Mouse (Mus musculus): Measurements from ENCODE around the gene Gfpt2.

The Gfpt2 gene

DNA sequence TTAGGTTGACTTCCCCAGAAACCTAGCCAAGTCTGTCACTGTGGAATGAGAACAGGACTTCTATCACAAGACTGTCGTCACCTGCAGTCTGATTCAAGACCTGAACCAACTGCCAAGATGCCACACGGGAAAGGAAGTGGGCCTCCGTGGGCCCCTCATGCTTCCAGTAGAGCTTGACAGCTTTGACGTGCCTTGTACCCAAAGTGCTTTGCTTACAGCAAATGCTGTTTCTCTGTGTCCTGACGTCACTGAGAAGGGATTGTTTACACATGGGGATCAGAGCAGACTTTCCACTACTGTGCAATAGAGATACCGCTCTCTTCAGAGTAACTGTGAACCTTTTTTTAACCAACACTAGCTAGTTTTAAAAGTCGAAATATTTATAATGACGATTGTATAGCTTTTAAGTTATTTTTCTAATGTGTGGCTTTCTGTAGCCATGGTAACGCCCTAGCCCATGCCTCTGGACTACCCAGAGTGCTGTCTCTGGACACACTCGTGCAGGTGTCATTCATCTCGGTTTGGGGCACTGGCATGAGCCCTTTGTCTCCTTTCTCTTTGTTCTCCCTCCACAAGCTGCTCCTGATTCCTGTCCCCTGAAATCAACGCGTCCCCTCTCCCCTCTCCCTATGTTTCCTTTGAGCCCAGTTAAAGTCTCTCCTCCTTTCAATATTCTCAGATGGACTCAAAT lies 43.9 kb downstream of the Gfpt2 start:
- in situ Hi-C loops (cut with MboI, MseI), result loop anchor here (10.0 kb wide), 1 partner anchor 537 kb away; the partner anchor contains the start of gene Hnrnph1

DNA sequence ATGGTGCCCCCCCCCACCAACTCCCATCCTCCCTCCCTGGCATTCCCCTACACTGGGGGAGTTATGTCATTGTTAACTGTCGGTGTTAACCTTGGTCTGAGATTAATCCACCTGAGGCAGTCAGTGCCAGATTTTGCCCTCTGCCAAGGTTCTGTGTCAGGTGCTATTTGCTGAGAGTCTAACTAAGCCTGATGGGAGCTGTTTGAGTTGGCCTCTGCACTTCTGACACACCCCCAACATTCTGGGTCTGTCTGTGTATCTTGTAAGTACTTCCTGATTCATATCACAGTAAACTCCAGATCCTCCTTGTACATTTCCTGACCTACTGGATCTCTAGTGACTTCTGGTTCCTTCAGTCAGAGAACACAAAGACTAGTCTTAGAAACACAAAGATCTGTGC lies 46.7 kb downstream of the Gfpt2 start:
- in situ Hi-C loops (cut with MboI, MseI), result loop anchor here (10.0 kb wide), 2 partner anchors 106 to 186 kb away; no protein-coding TSS in a partner anchor

GRCm38 (mm10) chr11:49841886-49842285 lies 47.9 kb downstream of the Gfpt2 start:
- in situ Hi-C loops (cut with MboI, MseI), result loop anchor here (10.0 kb wide), 2 partner anchors 107 to 187 kb away; no protein-coding TSS in a partner anchor

- in situ Hi-C loops (cut with MboI, MseI), result loop anchor here (10.0 kb wide), 2 partner anchors 108 to 188 kb away; no protein-coding TSS in a partner anchor
Measured at GRCm38 (mm10) chr11:49842718-49843117, 48.7 kb downstream of the Gfpt2 start.

- in situ Hi-C loops (cut with MboI, MseI), result loop anchor here (10.0 kb wide), 2 partner anchors 110 to 190 kb away; no protein-coding TSS in a partner anchor
Measured at GRCm38 (mm10) chr11:49844311-49844710, 50.3 kb downstream of the Gfpt2 start.

GRCm38 (mm10) chr11:49844969-49845368 lies 51.0 kb downstream of the Gfpt2 start:
- in situ Hi-C loops (cut with MboI, MseI), result loop anchor here (10.0 kb wide), 2 partner anchors 110 to 190 kb away; no protein-coding TSS in a partner anchor

DNA sequence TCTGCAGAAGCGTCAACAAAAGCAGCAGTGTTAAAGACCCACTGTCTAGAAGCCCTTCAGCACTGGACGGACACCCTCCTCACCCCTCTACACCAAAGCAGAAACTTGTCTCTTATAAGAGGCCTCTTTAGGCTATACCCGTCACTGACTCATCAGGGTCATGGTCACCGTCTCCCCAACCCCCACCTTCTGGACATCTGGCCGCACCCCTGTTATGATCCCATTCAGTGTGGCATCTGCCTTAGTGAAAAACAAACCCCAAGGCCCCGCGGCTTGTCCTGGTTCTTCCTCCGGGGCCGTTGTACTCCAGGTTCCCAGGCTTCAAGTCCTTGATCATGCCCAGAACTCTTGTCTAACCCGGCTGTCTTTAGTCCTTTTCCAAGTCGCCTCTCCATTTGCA lies 52.0 kb downstream of the Gfpt2 start:
- in situ Hi-C loops (cut with MboI, MseI), result loop anchor here (10.0 kb wide), 2 partner anchors 111 to 191 kb away; no protein-coding TSS in a partner anchor

DNA sequence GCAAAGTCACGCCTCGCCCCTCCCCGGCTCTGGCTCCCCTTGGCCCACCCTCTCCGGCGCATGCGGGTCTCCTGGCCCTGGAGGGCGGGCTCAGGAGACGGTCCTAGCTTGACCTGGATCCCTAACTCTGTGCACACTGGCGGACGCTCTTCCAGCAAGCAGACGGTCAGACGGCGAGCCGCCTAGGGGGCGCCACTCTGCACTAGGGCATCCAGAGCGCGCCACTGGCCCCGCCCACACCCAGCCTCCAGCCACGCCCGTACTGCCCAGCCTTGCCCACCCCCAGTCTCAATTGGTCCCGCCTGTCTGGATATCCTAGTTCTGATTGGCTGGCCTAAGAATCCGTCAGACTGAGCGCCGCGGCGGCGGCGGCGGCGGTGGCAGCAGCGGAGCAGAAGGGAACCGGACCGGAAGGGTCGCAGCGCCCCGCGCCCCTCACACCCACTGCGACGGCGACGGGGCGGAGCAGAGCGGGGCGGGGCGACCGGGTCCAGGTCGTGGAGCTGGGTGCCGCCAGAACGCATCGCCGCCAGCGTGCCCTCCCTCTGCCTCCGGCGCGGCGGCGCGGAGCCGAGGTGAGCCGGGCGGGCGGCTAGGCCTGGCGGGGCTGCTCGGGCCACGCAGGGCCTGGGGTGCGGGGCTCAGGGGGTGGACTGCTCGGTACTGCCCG lies 52.6 kb downstream of the Gfpt2 start, which contains the start of gene Mapk9:
Gene Mapk9, plus strand, starts transcription at position 351 of the 670 bp plus-strand sequence.
- in situ Hi-C loops (cut with MboI, MseI), result loop anchor here (10.0 kb wide), 2 partner anchors 112 to 192 kb away; no protein-coding TSS in a partner anchor

DNA sequence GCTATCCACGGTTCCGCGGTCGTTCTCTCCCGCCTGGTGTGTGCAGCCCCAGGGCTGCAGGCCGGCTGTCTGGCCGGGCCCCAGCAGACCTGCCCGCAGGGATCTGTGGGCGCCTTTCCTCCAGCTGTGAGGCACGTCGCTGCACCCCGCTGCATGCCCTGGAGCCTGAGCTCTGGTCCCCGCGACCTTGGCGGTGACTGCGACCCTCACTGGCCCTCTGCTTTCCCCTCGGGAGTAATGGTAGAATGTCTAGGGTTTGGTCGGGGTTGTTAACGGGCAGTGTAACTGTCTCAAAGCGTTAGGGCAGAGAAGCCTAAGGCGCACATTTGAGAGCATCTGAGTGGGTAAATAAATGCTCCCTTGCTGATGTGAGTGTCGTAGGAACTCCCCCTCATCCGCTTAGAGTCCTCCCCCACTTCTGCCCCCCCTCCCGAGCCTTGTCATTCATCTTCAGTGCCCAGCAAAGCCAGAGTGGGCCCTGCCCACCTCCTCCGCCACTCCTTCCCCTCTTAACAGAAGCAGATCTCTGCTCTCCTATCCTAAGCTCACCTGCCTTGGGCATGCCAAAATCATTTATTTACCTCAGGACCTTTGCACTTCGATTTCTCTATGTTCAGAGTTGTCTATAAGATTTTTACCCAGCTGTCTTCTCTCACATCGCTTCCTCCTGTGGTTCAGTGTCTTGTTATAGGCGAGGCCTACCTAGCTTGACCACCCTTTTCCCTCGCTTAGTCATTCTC lies 53.3 kb downstream of the Gfpt2 start:
- in situ Hi-C loops (cut with MboI, MseI), result loop anchor here (10.0 kb wide), 2 partner anchors 112 to 192 kb away; no protein-coding TSS in a partner anchor

GRCm38 (mm10) chr11:49847811-49848078 lies 53.8 kb downstream of the Gfpt2 start:
- in situ Hi-C loops (cut with MboI, MseI), result loop anchor here (10.0 kb wide), 2 partner anchors 113 to 193 kb away; no protein-coding TSS in a partner anchor

GRCm38 (mm10) chr11:49848080-49848815 lies 54.3 kb downstream of the Gfpt2 start:
- in situ Hi-C loops (cut with MboI, MseI), result loop anchor here (10.0 kb wide), 2 partner anchors 113 to 193 kb away; no protein-coding TSS in a partner anchor

DNA sequence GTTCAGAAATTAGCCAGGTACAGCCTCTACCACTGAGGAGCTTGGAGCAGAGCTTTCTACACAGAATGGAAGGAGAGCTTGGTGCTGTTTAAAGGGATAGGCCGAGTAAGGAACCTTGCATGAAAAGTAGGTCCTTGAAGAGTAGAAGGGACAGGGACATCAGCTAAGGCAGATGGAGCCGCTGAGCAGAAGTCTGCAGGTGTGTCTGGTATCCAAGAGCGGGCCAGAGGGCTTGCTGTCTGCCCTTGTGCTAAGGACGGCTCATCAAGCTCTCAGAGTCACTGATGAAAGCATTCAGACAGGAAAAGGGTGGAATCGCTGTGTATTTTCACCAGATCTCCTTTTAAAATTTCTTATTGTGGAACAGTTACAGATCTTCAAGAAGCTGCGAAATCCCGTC lies 56.4 kb downstream of the Gfpt2 start:
- in situ Hi-C loops (cut with MboI, MseI), result no loop called here

GRCm38 (mm10) chr11:49855144-49855543 lies 61.2 kb downstream of the Gfpt2 start:
- in situ Hi-C loops (cut with MboI, MseI), result no loop called here

DNA sequence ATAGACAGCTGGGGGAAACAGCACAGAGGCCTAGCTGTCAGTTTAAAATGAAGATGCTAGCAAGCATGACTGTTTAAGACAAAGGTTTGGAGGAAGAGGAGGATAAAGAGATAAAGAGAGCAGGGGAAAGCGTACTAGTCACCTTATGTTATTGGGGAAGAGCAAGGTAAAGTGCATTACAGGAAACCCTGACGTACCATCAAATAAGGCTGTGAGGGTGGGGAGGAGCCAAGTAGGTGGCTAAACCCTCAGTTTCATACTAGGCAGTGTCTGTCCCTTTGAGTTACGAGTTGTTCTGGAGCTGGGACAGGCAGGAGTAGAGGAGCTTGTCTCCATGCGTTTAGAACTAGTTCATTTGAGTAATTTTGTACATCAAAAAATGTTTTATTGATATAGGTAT lies 67.2 kb downstream of the Gfpt2 start:
- in situ Hi-C loops (cut with MboI, MseI), result no loop called here

DNA sequence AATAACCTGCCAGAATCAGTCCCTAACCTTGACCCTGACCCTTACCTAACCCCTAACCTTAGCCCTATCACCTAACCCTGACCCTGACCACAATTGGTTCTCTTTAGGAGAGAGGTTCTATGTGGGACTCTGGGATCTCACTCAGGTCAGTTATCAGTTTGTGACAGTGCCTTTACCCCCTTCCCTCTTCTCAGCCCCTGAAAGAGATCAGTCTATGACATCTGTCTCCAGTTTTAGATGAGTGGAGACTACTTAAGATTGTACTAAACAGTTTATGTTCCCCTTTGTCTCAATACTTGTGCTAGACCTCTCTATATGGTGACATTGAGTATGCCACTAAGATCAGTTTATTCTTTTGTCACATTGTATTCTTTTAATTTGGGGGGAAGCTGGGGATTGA lies 69.9 kb downstream of the Gfpt2 start:
- in situ Hi-C loops (cut with MboI, MseI), result no loop called here

- in situ Hi-C loops (cut with MboI, MseI), result no loop called here
Measured at GRCm38 (mm10) chr11:49867320-49867719, 73.3 kb downstream of the Gfpt2 start.

- in situ Hi-C loops (cut with MboI, MseI), result loop anchor here (5.0 kb wide), 1 partner anchor 132 kb away; no protein-coding TSS in a partner anchor
Measured at GRCm38 (mm10) chr11:49869762-49870161, 75.8 kb downstream of the Gfpt2 start.

DNA sequence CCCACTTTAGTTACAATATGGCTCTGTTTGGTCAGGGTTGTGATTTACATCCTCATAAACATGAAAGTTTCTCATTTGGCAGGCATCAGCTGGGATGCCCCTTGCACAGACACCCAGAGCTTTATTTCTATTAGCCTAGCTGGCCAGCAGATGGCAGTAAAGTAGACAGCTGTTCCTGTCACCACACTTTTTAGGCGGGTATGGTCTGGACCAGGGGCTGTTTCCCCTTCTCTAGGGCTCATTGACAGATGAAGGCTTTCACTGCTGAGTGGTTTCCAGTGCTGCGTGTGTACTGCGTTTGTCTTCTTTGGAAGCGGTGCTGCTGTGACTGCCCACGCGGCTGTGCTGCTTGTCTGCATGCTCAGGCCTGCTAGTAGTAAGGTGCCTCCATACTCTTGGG lies 77.9 kb downstream of the Gfpt2 start:
- in situ Hi-C loops (cut with MboI, MseI), result loop anchor here (5.0 kb wide), 1 partner anchor 135 kb away; no protein-coding TSS in a partner anchor

GRCm38 (mm10) chr11:49872779-49873178 lies 78.8 kb downstream of the Gfpt2 start:
- in situ Hi-C loops (cut with MboI, MseI), result loop anchor here (5.0 kb wide), 1 partner anchor 135 kb away; no protein-coding TSS in a partner anchor

DNA sequence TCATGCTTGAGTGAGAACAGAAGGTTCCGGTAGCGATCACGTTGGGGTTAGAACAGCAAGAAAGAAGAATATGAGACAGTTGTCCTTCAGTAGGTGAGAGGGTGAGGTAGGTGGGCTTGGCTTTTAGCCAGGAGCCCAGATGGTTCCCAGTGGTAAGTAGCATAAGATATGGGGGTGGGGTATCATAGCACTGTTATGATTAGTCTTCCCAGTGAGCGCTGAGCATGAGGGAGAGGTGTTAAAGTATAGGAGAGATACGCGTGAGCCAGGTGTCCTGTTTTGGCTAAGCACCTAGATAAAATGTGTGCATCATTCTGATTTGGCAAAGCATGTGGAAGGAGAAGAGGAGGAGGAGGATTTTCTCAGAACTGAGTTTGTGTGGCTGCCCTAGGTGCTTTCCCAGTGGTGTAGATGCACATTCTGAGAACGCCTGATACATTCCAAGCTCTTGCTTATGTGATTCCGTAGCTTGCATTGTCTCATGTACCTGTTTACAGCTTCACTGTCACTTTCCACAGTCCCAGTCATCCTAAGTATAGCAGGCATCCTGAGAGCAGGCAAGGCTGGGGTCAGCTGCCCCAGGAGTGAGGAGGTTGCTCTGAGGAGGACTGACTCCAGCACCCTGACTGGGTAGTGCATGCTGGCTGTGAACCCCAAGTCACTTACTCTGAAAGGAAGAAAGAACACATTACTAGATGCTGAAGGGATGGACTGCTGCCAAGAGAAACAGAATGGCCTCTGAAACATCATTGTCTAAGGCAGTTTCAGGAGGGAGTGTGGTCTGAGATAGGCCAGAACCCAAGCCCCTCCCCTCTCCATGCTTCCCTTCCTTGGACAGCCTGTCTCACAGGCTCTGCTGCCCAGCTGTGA lies 83.2 kb downstream of the Gfpt2 start:
- in situ Hi-C loops (cut with MboI, MseI), result no loop called here

All from T-helper 2 cell (primary cell).